Mouse (Mus musculus): ENCODE data around the gene Chd1l. TPM values are rescaled to one million over a fixed set of nuclear protein-coding genes. Genes with fewer than 3 reads are reported as not detected.

Chd1l gene
- polyA plus RNA-seq, 1 experiment from 2014 or later, result 18.6 TPM

DNA sequence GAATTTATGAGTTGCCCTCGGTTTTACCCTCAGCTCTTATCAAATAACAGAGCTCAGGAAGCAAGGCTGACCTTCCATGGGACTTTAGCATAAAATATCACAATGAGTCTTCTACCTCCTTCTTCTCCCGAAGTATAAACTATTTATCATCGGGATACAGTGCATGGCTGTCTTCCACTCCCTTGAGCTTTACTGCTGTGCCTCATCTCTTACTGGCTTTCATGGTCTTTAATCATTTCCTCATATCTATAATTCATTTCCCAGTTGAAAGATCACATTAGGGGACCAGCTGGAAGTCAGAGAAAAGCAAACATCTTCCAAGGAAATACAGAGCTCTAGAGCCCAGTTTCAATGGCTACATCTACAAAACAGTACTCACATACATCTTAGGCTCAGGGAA, 39.0 kb upstream of the Chd1l start:
- no peaks in the 10 kb centered on the region for H3K36me3 ChIP-seq (ENCODE audit: control insufficient read depth, insufficient read depth, low read length)
- no peaks in the 10 kb centered on the region for H3K27me3 ChIP-seq (ENCODE audit: control insufficient read depth, insufficient read depth, low read length)
- H3K9me3 ChIP-seq (ENCODE audit: control insufficient read depth, low read length), result no peaks in the 10 kb centered on the region
- WGBS, result 61% methylated on average over 3 of the region's 3 CpGs
- H3K4me1 ChIP-seq (ENCODE audit: control insufficient read depth, insufficient read depth, low read length), result no peaks in the 10 kb centered on the region
- DNase-seq (ENCODE audit: low spot score) (no peak), ATAC-seq (ENCODE audit: insufficient read depth, low FRiP score, low TSS enrichment) (no peak)
- H3K4me3 ChIP-seq (ENCODE audit: low read depth, low read length), result no peak overlapping the region
- no peak overlapping the region for H3K9ac ChIP-seq (ENCODE audit: low read length)
- H3K27ac ChIP-seq (ENCODE audit: low read depth, low read length), result no peak overlapping the region
- no peak overlapping the region for H3K4me2 ChIP-seq (ENCODE audit: low read depth)

DNA sequence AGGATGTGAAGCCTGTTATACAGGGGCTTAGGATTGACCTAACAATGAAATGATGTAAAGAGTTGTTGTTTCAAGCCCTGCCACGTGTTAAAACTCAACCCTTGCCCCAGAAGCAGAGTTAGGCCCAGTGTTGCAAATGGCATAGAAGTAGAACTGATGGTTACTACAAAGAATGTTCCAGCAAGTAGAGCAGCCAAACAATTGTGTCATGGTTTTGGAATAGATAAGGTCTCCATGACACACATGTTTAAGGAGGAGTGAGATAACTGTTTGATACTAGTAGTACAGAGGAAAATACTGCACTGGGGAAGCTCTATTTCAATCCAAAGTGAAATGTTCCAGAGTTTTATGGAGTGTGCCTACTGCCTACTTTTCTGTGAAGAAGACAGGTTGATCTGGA, 38.5 kb upstream of the Chd1l start:
- WGBS, result 47% methylated on average over 1 of the region's 1 CpGs
- no peaks in the 10 kb centered on the region for H3K4me1 ChIP-seq (ENCODE audit: control insufficient read depth, insufficient read depth, low read length)

DNA sequence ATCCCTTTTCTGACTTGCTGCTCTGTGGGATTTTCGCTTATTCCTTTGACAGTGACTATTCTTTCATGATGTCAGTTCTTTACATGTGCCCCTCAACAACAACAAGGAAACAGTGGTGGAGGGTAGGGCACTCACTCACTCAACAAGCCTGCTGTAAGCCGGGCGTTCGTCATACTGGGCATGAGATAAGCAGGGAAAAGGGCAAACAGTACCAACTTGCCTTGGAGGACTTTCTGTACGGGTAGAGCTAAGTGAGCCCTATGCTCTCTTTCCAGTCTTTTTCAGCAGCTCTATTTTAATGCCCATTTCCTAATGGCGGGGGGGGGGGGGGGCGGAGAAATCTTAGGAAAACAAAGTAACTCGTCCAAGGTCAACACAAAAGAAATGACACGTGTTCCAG, 32.0 kb upstream of the Chd1l start:
- Histone ChIP-seq H3K4me2 (ENCODE audit: low read depth) (no peak overlapping the region), H3K9me3 (ENCODE audit: control insufficient read depth, low read length) (no peaks in the 10 kb centered on the region), H3K4me1 (ENCODE audit: control insufficient read depth, insufficient read depth, low read length) (no peaks in the 10 kb centered on the region), H3K9ac (ENCODE audit: low read length) (no peak overlapping the region), H3K27ac (ENCODE audit: low read depth, low read length) (no peak overlapping the region), H3K27me3 (ENCODE audit: control insufficient read depth, insufficient read depth, low read length) (no peaks in the 10 kb centered on the region), H3K36me3 (ENCODE audit: control insufficient read depth, insufficient read depth, low read length) (no peaks in the 10 kb centered on the region), H3K4me3 (ENCODE audit: low read depth, low read length) (no peak overlapping the region)
- DNase-seq (ENCODE audit: low spot score) (no peak), ATAC-seq (ENCODE audit: insufficient read depth, low FRiP score, low TSS enrichment) (no peak)
- WGBS, result 91% methylated on average over 9 of the region's 9 CpGs

More for the DNA sequence above, 38.5 kb upstream of the Chd1l start:
- Histone ChIP-seq H3K4me3 (ENCODE audit: low read depth, low read length) (no peak overlapping the region), H3K27ac (ENCODE audit: low read depth, low read length) (no peak overlapping the region), H3K9ac (ENCODE audit: low read length) (no peak overlapping the region), H3K4me2 (ENCODE audit: low read depth) (no peak overlapping the region), H3K36me3 (ENCODE audit: control insufficient read depth, insufficient read depth, low read length) (no peaks in the 10 kb centered on the region), H3K9me3 (ENCODE audit: control insufficient read depth, low read length) (no peaks in the 10 kb centered on the region), H3K27me3 (ENCODE audit: control insufficient read depth, insufficient read depth, low read length) (no peaks in the 10 kb centered on the region)
- ATAC-seq (ENCODE audit: insufficient read depth, low FRiP score, low TSS enrichment) (no peak), DNase-seq (ENCODE audit: low spot score) (no peak)

DNA sequence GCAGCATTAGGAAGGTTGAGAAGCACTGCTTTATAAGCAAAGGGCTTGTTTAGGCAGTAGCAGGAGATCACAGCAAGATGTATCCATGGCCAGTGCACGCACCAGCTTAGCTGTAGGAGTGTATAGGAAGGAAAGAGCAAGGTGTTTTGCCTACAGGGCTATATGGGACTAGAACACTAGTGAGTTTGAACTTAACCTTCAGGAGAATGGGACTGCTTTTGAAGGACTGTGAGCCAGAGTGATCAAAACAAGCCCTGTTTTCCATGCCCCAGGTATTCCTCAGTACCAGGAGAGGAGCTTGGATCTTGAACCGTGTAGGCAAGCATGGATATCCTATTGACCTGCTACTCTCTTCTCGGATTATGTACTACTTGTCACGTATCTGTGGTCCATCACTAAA, 31.4 kb upstream of the Chd1l start:
- H3K27ac ChIP-seq (ENCODE audit: low read depth, low read length), result no peak overlapping the region
- H3K4me2 ChIP-seq (ENCODE audit: low read depth), result no peak overlapping the region
- 90% methylated on average over 4 of the region's 4 CpGs for WGBS
- H3K4me1 ChIP-seq (ENCODE audit: control insufficient read depth, insufficient read depth, low read length), result no peaks in the 10 kb centered on the region
- no peaks in the 10 kb centered on the region for H3K36me3 ChIP-seq (ENCODE audit: control insufficient read depth, insufficient read depth, low read length)
- no peak overlapping the region for H3K4me3 ChIP-seq (ENCODE audit: low read depth, low read length)
- ATAC-seq (ENCODE audit: insufficient read depth, low FRiP score, low TSS enrichment), result no peak
- H3K9me3 ChIP-seq (ENCODE audit: control insufficient read depth, low read length), result no peaks in the 10 kb centered on the region
- no peak overlapping the region for H3K9ac ChIP-seq (ENCODE audit: low read length)
- no peak for DNase-seq (ENCODE audit: low spot score)
- H3K27me3 ChIP-seq (ENCODE audit: control insufficient read depth, insufficient read depth, low read length), result no peaks in the 10 kb centered on the region

DNA sequence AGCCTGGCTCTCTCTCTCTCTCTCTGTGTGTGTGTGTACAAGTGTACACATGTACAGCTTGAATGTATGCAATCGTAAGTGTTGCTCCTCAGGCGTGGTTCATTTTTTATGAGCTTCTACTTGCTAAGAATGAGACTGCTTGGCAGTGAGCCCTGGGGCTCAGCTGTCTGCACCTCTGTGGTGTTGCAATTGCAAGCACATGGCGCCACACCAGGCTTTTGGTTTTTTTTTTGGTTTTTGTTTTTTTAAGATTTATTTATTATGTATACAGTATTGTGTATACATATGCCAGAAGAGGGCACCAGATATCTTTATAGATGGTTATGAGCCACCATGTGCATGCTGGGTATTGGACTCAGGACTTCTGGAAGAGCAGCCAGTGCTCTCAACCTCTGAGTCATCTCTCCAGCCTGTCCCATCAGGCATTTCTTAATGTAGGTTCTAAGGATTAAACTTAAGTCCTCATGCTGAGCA, 24.3 kb upstream of the Chd1l start:
- ATAC-seq (ENCODE audit: insufficient read depth, low FRiP score, low TSS enrichment) (no peak), DNase-seq (ENCODE audit: low spot score) (no peak)
- H3K36me3 ChIP-seq (ENCODE audit: control insufficient read depth, insufficient read depth, low read length), result no peaks in the 10 kb centered on the region
- H3K4me3 ChIP-seq (ENCODE audit: low read depth, low read length), result no peak overlapping the region
- no peak overlapping the region for H3K4me2 ChIP-seq (ENCODE audit: low read depth)
- no peaks in the 10 kb centered on the region for H3K4me1 ChIP-seq (ENCODE audit: control insufficient read depth, insufficient read depth, low read length)
- no peak overlapping the region for H3K27ac ChIP-seq (ENCODE audit: low read depth, low read length)
- no peaks in the 10 kb centered on the region for H3K27me3 ChIP-seq (ENCODE audit: control insufficient read depth, insufficient read depth, low read length)
- WGBS, result 88% methylated on average over 3 of the region's 3 CpGs
- H3K9ac ChIP-seq (ENCODE audit: low read length), result no peak overlapping the region
- H3K9me3 ChIP-seq (ENCODE audit: control insufficient read depth, low read length), result no peaks in the 10 kb centered on the region

DNA sequence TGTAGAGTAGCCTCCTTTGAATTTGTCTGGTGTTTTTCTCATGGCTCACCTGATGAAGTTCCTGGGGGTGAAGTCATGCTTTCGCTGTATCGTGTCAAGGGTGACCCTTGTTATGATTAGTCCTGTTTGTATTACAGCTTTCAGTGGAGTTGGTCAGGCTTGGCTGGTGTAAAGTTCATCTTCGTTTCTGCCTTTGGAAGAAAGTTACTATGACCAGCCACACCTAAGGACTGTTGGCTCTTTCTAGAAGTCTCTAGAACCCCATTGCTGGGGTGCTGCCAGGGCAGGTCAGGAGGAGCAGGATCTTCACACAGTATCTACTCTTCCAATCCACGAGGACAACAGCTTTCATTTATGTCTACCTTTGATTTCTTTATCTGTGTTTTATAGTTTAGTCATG, 23.5 kb upstream of the Chd1l start:
- Histone ChIP-seq H3K9ac (ENCODE audit: low read length) (no peak overlapping the region), H3K4me3 (ENCODE audit: low read depth, low read length) (no peak overlapping the region), H3K36me3 (ENCODE audit: control insufficient read depth, insufficient read depth, low read length) (no peaks in the 10 kb centered on the region), H3K9me3 (ENCODE audit: control insufficient read depth, low read length) (no peaks in the 10 kb centered on the region), H3K27me3 (ENCODE audit: control insufficient read depth, insufficient read depth, low read length) (no peaks in the 10 kb centered on the region), H3K4me1 (ENCODE audit: control insufficient read depth, insufficient read depth, low read length) (peaks cover 3% of the 10 kb centered on the region; the same call in 1 of the 2 replicates), H3K4me2 (ENCODE audit: low read depth) (no peak overlapping the region), H3K27ac (ENCODE audit: low read depth, low read length) (no peak overlapping the region)
- DNase-seq (ENCODE audit: low spot score), result no peak
- no peak for ATAC-seq (ENCODE audit: insufficient read depth, low FRiP score, low TSS enrichment)
- WGBS, result 81% methylated on average over 4 of the region's 4 CpGs

DNA sequence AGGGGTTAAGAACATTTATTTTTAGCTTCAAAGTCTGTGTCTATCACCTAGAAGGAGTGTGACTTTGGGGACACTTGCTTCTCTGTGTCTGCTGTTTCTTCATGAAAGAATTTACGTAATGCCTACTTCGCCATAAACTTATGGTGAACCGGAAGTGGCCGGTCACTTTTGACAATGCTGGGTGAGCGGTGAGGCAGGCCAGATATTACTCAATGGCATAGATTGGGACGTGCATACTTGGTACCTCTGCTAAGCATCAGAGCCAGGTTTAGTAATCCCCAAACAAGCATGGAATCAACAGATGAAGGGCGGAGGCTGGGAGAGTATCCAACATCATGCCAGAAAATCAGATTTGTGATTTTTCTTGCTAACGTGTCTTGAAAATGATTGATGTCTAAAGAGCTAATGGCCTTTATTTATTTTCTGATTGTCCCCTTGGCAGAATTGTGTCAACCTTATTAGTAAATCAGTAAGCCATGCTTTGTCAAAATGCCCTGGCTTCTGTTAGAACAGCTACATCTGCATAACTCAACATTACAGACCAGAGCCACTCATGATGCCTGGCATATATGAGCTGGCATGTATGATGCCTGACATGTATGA, 21.4 kb upstream of the Chd1l start:
- Histone ChIP-seq H3K9me3 (ENCODE audit: control insufficient read depth, low read length) (no peaks in the 10 kb centered on the region), H3K4me2 (ENCODE audit: low read depth) (no peak overlapping the region), H3K4me3 (ENCODE audit: low read depth, low read length) (no peak overlapping the region), H3K36me3 (ENCODE audit: control insufficient read depth, insufficient read depth, low read length) (no peaks in the 10 kb centered on the region), H3K9ac (ENCODE audit: low read length) (no peak overlapping the region), H3K27ac (ENCODE audit: low read depth, low read length) (no peak overlapping the region), H3K4me1 (ENCODE audit: control insufficient read depth, insufficient read depth, low read length) (peaks cover 3% of the 10 kb centered on the region; the same call in 1 of the 2 replicates), H3K27me3 (ENCODE audit: control insufficient read depth, insufficient read depth, low read length) (no peaks in the 10 kb centered on the region)
- ATAC-seq (ENCODE audit: insufficient read depth, low FRiP score, low TSS enrichment), result no peak
- DNase-seq (ENCODE audit: low spot score), result no peak
- 89% methylated on average over 8 of the region's 8 CpGs for WGBS

DNA sequence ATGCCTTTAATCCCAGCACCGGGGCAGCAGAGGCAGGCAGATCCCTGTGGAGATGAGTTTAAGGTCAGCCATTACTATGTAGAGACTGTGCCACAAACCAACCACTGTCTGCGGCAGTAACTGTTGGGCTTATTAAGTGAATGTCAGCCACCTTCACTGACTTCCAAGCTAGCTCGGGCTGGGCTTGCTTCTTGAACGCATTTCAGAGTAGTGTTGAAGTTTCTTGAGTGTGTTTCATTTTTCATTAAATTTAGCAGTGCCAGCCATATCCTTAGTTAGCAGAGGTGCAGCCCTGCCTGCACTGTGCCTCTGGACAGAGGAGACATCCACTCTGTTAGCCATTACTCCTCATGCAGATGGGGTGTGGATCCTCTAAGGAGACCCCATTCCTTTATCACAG, 20.7 kb upstream of the Chd1l start:
- Histone ChIP-seq H3K27ac (ENCODE audit: low read depth, low read length) (no peak overlapping the region), H3K27me3 (ENCODE audit: control insufficient read depth, insufficient read depth, low read length) (no peaks in the 10 kb centered on the region), H3K4me1 (ENCODE audit: control insufficient read depth, insufficient read depth, low read length) (peaks cover 3% of the 10 kb centered on the region; the same call in 1 of the 2 replicates), H3K4me2 (ENCODE audit: low read depth) (no peak overlapping the region), H3K36me3 (ENCODE audit: control insufficient read depth, insufficient read depth, low read length) (no peaks in the 10 kb centered on the region), H3K9ac (ENCODE audit: low read length) (no peak overlapping the region), H3K9me3 (ENCODE audit: control insufficient read depth, low read length) (no peaks in the 10 kb centered on the region), H3K4me3 (ENCODE audit: low read depth, low read length) (no peak overlapping the region)
- 90% methylated on average over 4 of the region's 4 CpGs for WGBS
- ATAC-seq (ENCODE audit: insufficient read depth, low FRiP score, low TSS enrichment) (no peak), DNase-seq (ENCODE audit: low spot score) (no peak)

DNA sequence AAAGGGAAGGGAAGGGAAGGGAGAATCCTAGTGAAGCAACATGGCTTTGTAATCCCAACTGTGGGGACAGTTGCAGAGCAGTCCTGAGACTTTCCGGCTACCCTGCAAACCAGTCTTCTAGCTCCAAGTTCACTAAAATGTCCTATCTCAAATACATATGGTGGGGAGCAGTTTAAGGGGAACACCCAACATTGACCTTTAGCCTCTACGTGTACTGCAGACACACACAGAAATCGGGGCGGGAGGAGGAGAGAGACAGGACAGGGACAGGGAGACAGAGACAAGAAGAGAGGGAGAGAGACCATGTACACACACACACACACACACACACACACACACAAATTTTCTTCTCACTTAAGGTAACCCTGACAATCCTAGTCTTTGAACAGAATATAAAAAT, 19.9 kb upstream of the Chd1l start:
- no peaks in the 10 kb centered on the region for H3K27me3 ChIP-seq (ENCODE audit: control insufficient read depth, insufficient read depth, low read length)
- H3K36me3 ChIP-seq (ENCODE audit: control insufficient read depth, insufficient read depth, low read length), result no peaks in the 10 kb centered on the region
- H3K9ac ChIP-seq (ENCODE audit: low read length), result no peak overlapping the region
- H3K27ac ChIP-seq (ENCODE audit: low read depth, low read length), result no peak overlapping the region
- peaks cover 3% of the 10 kb centered on the region; the same call in 1 of the 2 replicates for H3K4me1 ChIP-seq (ENCODE audit: control insufficient read depth, insufficient read depth, low read length)
- 90% methylated on average over 4 of the region's 4 CpGs for WGBS
- H3K4me3 ChIP-seq (ENCODE audit: low read depth, low read length), result no peak overlapping the region
- no peak overlapping the region for H3K4me2 ChIP-seq (ENCODE audit: low read depth)
- DNase-seq (ENCODE audit: low spot score) (no peak), ATAC-seq (ENCODE audit: insufficient read depth, low FRiP score, low TSS enrichment) (no peak)
- no peaks in the 10 kb centered on the region for H3K9me3 ChIP-seq (ENCODE audit: control insufficient read depth, low read length)

Measured in neural tube, embryonic 11.5 days (tissue).